Mouse (Mus musculus) myocyte (in vitro differentiated cells): ENCODE data around the gene Zbtb46. TPM values are rescaled to one million over a fixed set of nuclear protein-coding genes. Genes with fewer than 3 reads are reported as not detected.
"Not testable (repeated sequence)": the region's sequence is repeated elsewhere in the genome, so short reads cannot be mapped to it uniquely, and the experiment has no call there.

Source experiments
- H3K27me3 ChIP-seq: one replicate; pipeline ENCODE4 v1.6.1; 2011; ENCODE audit not compliant: control insufficient read depth, insufficient read depth, insufficient read length
- H3K36me3 ChIP-seq: one replicate; pipeline ENCODE4 v1.6.1; 2011; ENCODE audit not compliant: control insufficient read depth, insufficient read depth
- H3K4me2 ChIP-seq: one replicate; pipeline ENCODE4 v1.6.1; 2011; ENCODE audit warnings: low read depth, control low read depth
- H3K4me3 ChIP-seq: one replicate; pipeline ENCODE4 v1.5.1; 2011; ENCODE audit warnings: mild to moderate bottlenecking, control low read depth, moderate library complexity
- H3K79me2 ChIP-seq: one replicate; pipeline ENCODE4 v1.6.1; 2011; ENCODE audit not compliant: control insufficient read depth, insufficient read depth
- H3ac ChIP-seq: one replicate; pipeline ENCODE4 v1.6.1; 2011; ENCODE audit not compliant: control insufficient read depth, insufficient read length
- CEBPB ChIP-seq: IDR thresholded peaks from 2 replicates; pipeline ENCODE4 v1.6.1; 2011; ENCODE audit warnings: mild to moderate bottlenecking, moderate library complexity; ENCODE audit not compliant: poor library complexity, insufficient read depth, severe bottlenecking
- E2F4 ChIP-seq: IDR thresholded peaks from one replicate; pipeline ENCODE4 v1.6.1; 2011; ENCODE audit warnings: mild to moderate bottlenecking, control low read depth, moderate library complexity; ENCODE audit not compliant: insufficient read depth
- MAX ChIP-seq: IDR thresholded peaks from one replicate; pipeline ENCODE4 v1.6.1; 2011; ENCODE audit warnings: low read depth, mild to moderate bottlenecking, control low read depth
- MYOD1 ChIP-seq, 3 experiments: IDR thresholded peaks; one replicate each; pipeline ENCODE4 v1.6.1; 2011; ENCODE audit warnings: control low read depth in 2 of 3, low read depth in 2 of 3, mild to moderate bottlenecking in 2 of 3, moderate library complexity in 1 of 3; ENCODE audit not compliant: insufficient read length in 2 of 3, control insufficient read depth in 1 of 3
- MYOG ChIP-seq, 3 experiments: IDR thresholded peaks; one replicate each; pipeline ENCODE4 v1.6.1; 2011; ENCODE audit warnings: control low read depth in 2 of 3, low read depth in 2 of 3, mild to moderate bottlenecking in 2 of 3; ENCODE audit not compliant: insufficient read length in 2 of 3, control insufficient read depth in 1 of 3, insufficient read depth in 1 of 3
- POLR2A ChIP-seq: IDR thresholded peaks from one replicate; pipeline ENCODE4 v1.6.1; 2011; ENCODE audit warnings: low read depth, mild to moderate bottlenecking, control low read depth, moderate library complexity; ENCODE audit not compliant: insufficient read length
- POLR2AphosphoS2 ChIP-seq: IDR thresholded peaks from one replicate; pipeline ENCODE4 v1.6.1; 2011; ENCODE audit warnings: low read depth, control low read depth; ENCODE audit not compliant: insufficient read length
- REST ChIP-seq: IDR thresholded peaks from one replicate; pipeline ENCODE4 v1.6.1; 2011; ENCODE audit warnings: mild to moderate bottlenecking, control low read depth, moderate library complexity; ENCODE audit not compliant: insufficient read depth, insufficient read length
- SRF ChIP-seq: IDR thresholded peaks from one replicate; pipeline ENCODE4 v1.6.1; 2011; ENCODE audit warnings: low read depth; ENCODE audit not compliant: control insufficient read depth, insufficient read length
- TCF12 ChIP-seq: IDR thresholded peaks from one replicate; pipeline ENCODE4 v1.6.1; 2011; ENCODE audit warnings: mild to moderate bottlenecking, control low read depth; ENCODE audit not compliant: poor library complexity, insufficient read depth, severe bottlenecking
- TCF3 ChIP-seq: IDR thresholded peaks from one replicate; pipeline ENCODE4 v1.6.1; 2011; ENCODE audit warnings: low read depth, control low read depth; ENCODE audit not compliant: insufficient read length
- USF1 ChIP-seq: IDR thresholded peaks from one replicate; pipeline ENCODE4 v1.6.1; 2011; ENCODE audit warnings: low read depth, mild to moderate bottlenecking, control low read depth, moderate library complexity
- polyA plus RNA-seq: library from polyadenylated mRNA; unstranded; fragments of >200 nt; fragmentation: generic; extraction: Trizol; gene quantifications from one replicate; pipeline ENCODE4 v1.2.1, GENCODE M21; 2012; ENCODE audit warnings: missing spikeins

The Zbtb46 gene
- polyA plus RNA-seq, 1 experiment, result 1.3 TPM

GRCm38 (mm10) chr2:181496281-181496680 is 37.1 kb upstream of the Zbtb46 start:
- Histone ChIP-seq H3K79me2 (peaks cover 32% of the 10 kb centered on the region), H3K4me2 (peak overlapping the region; percentile 99), H3ac (no peak overlapping the region), H3K36me3 (peaks cover 19% of the 10 kb centered on the region), H3K4me3 (peak overlapping the region; percentile 90), H3K27me3 (no peaks in the 10 kb centered on the region)
- TF ChIP-seq MAX (no peak), TCF12 (no peak), MYOG (IDR thresholded peaks at IDR 0.05; ENCODE audit: control insufficient read depth in 1 of 3, insufficient read depth in 1 of 3, insufficient read length in 2 of 3, low read depth in 2 of 3) (peak in 2 of 3 experiments; percentile 14 to 50)

GRCm38 (mm10) chr2:181495845-181496244 is 36.6 kb upstream of the Zbtb46 start:
- H3K27me3 ChIP-seq, H3ac ChIP-seq: not testable (repeated sequence)
- H3K4me2 ChIP-seq, result peak overlapping the region; percentile 99
- peak overlapping the region; percentile 90 for H3K4me3 ChIP-seq
- H3K79me2 ChIP-seq, result peaks cover 31% of the 10 kb centered on the region
- H3K36me3 ChIP-seq, result peaks cover 14% of the 10 kb centered on the region

- no peak overlapping the region for H3K4me3 ChIP-seq
- peaks cover 2% of the 10 kb centered on the region for H3K36me3 ChIP-seq
- TF ChIP-seq MAX, result no peak
- no peak for TF ChIP-seq USF1
- no peak for TF ChIP-seq MYOD1 (IDR thresholded peaks at IDR 0.05; ENCODE audit: control insufficient read depth in 1 of 3, insufficient read length in 2 of 3, low read depth in 2 of 3)
- TF ChIP-seq REST, result no peak
- no peak for TF ChIP-seq SRF
- no peak for TF ChIP-seq E2F4
- TF ChIP-seq TCF3, result no peak
- no peak for TF ChIP-seq CEBPB
- TF ChIP-seq POLR2AphosphoS2, result no peak
- no peak for TF ChIP-seq MYOG (IDR thresholded peaks at IDR 0.05; ENCODE audit: control insufficient read depth in 1 of 3, insufficient read depth in 1 of 3, insufficient read length in 2 of 3, low read depth in 2 of 3)
- TF ChIP-seq TCF12, result no peak
- no peak for TF ChIP-seq POLR2A
- no peak overlapping the region for H3ac ChIP-seq
- H3K79me2 ChIP-seq, result peaks cover 22% of the 10 kb centered on the region
- no peak overlapping the region for H3K4me2 ChIP-seq
- no peaks in the 10 kb centered on the region for H3K27me3 ChIP-seq
These were observed 35.2 kb upstream of the Zbtb46 start for GRCm38 (mm10) chr2:181494266-181494945.

GRCm38 (mm10) chr2:181493156-181493927 is 34.1 kb upstream of the Zbtb46 start, which contains the start of gene Abhd16b:
Abhd16b (plus strand) TSS chr2:181493206.
- H3K79me2 ChIP-seq, result peaks cover 11% of the 10 kb centered on the region

DNA sequence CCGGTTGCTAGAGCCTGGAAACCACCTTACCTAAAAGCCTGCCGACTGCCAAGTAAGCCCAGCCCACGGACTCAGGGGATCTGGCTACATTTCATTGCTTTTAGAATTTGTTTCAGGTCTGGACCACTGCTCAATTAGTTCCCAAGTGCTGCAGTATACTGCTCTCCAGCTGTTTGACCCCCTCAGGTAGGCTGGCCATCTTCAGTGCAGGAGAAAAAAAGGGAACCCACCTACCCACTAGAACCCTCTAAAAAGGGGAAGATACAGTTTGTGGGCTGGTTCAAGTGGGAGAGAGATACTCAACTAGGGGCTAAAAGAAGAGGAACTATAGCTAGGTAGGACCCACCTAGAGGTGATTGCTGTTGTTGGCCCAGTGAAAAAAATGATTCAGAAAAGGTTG is 33.0 kb upstream of the Zbtb46 start:
- Histone ChIP-seq H3K79me2 (no peaks in the 10 kb centered on the region), H3K27me3 (no peaks in the 10 kb centered on the region), H3K4me3 (no peak overlapping the region), H3K36me3 (no peaks in the 10 kb centered on the region), H3ac (no peak overlapping the region), H3K4me2 (no peak overlapping the region)
- TF ChIP-seq MYOG (IDR thresholded peaks at IDR 0.05; ENCODE audit: control insufficient read depth in 1 of 3, insufficient read depth in 1 of 3, insufficient read length in 2 of 3, low read depth in 2 of 3) (no peak), USF1 (no peak), REST (no peak), TCF3 (no peak), TCF12 (no peak), CEBPB (no peak), POLR2A (no peak), MAX (no peak), POLR2AphosphoS2 (no peak), E2F4 (no peak), MYOD1 (IDR thresholded peaks at IDR 0.05; ENCODE audit: control insufficient read depth in 1 of 3, insufficient read length in 2 of 3, low read depth in 2 of 3) (no peak), SRF (no peak)

More at GRCm38 (mm10) chr2:181493156-181493927, 34.1 kb upstream of the Zbtb46 start, which contains the start of gene Abhd16b:
- Histone ChIP-seq H3K36me3 (no peaks in the 10 kb centered on the region), H3K4me2 (no peak within 1 kb of the TSS), H3K27me3 (no peaks in the 10 kb centered on the region), H3K4me3 (no peak within 1 kb of the TSS), H3ac (no peak within 1 kb of the TSS)
- no peak for TF ChIP-seq TCF3
- TF ChIP-seq TCF12, result no peak
